Mouse (Mus musculus): Measurements from ENCODE around the gene Mmp11.

DNA sequence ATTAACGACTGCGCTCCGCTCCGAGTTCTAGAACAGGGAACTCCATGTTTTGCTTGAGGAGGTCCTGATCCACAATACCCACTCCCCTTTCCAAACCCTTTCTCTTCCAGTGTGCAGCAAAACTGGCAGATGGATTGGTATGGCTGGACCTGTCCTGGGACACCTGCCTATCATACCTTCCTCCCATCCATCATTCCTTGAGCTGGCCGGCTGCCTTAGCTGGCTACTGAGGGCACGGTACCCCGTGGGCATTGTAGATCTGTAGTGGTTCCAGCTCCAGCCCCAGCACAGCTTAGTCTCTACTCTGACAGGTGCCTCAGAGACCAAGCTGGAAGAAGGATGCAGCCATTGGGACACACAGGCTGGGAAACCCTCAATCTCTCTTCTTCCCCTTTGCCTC lies 5.0 kb downstream of the Mmp11 start:
- no peak for TF ChIP-seq POLR2A (IDR thresholded peaks at IDR 0.05; ENCODE audit: borderline replicate concordance, low read depth, low read length)
- no peak for TF ChIP-seq CTCF (IDR thresholded peaks at IDR 0.05; ENCODE audit: low read depth, low read length)

All from bone marrow macrophage, adult 2 months (primary cell).